Mouse (Mus musculus) cortical plate, adult 2 months (tissue): ENCODE results near the gene Pilrb2.
"Not testable (repeated sequence)": the region's sequence is repeated elsewhere in the genome, so short reads cannot be mapped to it uniquely, and the experiment has no call there.

Source experiments
- CTCF ChIP-seq: fragments of 200-500 bp; IDR thresholded peaks from 2 replicates; pipeline ENCODE4 v1.5.1; 2011; ENCODE audit warnings: mild to moderate bottlenecking, control low read depth, low read length; ENCODE audit not compliant: insufficient read depth; ENCODE audit errors: extremely low read depth
- POLR2A ChIP-seq: fragments of 200-500 bp; IDR thresholded peaks from 2 replicates; pipeline ENCODE4 v1.6.1; 2011; ENCODE audit warnings: mild to moderate bottlenecking, low read length, control low read depth; ENCODE audit not compliant: insufficient read depth; ENCODE audit errors: extremely low read depth

DNA sequence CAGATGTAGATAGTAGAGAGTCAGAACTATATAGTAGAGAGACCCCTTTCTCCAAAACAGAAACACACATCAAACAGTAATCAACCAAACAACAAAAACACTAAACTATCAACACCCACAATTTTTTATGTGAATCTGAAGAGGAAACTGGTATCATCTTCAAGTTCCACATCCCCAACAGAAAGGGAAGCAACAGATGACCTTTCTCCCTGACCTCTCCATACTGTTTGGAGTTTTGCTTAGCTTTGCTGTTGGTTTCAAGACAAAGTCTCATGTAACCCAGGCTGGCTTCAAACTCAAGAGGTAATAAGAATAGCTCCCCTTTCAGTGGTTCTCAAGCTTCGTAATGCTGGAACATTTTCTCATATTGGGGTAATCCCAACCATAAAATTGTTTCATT is 7.6 kb downstream of the Pilrb2 start:
- TF ChIP-seq POLR2A, CTCF: not testable (repeated sequence)
